Mouse (Mus musculus) small intestine, adult 2 months (tissue): Measurements from ENCODE around the gene Pdcd11. TPM values are rescaled to one million over a fixed set of nuclear protein-coding genes. Genes with fewer than 3 reads are reported as not detected.

Source experiments
- H3K27ac ChIP-seq: fragments of 200-500 bp; 2 replicates; pipeline ENCODE4 v1.5.1; 2012; ENCODE audit warnings: low read depth, low read length, control low read depth, inconsistent platforms; ENCODE audit not compliant: insufficient read depth
- H3K27me3 ChIP-seq: fragments of 200-500 bp; 2 replicates; pipeline ENCODE4 v1.6.1; 2012; ENCODE audit warnings: mild to moderate bottlenecking, moderate library complexity, low read length, inconsistent platforms; ENCODE audit not compliant: control insufficient read depth, insufficient read depth
- H3K36me3 ChIP-seq: fragments of 200-500 bp; 2 replicates; pipeline ENCODE4 v1.6.1; 2012; ENCODE audit warnings: mild to moderate bottlenecking, low read length, control low read depth, inconsistent platforms; ENCODE audit not compliant: control insufficient read depth, insufficient read depth
- H3K4me1 ChIP-seq: fragments of 200-500 bp; 2 replicates; pipeline ENCODE4 v1.6.1; 2012; ENCODE audit warnings: low read length, inconsistent platforms, mixed read lengths; ENCODE audit not compliant: control insufficient read depth, insufficient read depth, insufficient read length
- H3K4me3 ChIP-seq: fragments of 200-500 bp; 2 replicates; pipeline ENCODE4 v1.5.1; 2012; ENCODE audit warnings: low read depth, mild to moderate bottlenecking, control low read depth, inconsistent platforms, low read length, moderate library complexity
- CTCF ChIP-seq: fragments of 200-500 bp; IDR thresholded peaks from 2 replicates; pipeline ENCODE4 v1.5.1; 2012; ENCODE audit warnings: low read depth, mild to moderate bottlenecking, control low read depth, inconsistent platforms, low read length, moderate library complexity, mixed read lengths; ENCODE audit not compliant: insufficient replicate concordance, insufficient read length; ENCODE audit errors: extremely low read depth
- POLR2A ChIP-seq: fragments of 200-500 bp; IDR thresholded peaks from 2 replicates; pipeline ENCODE4 v1.6.1; 2012; ENCODE audit warnings: low read depth, mild to moderate bottlenecking, control low read depth, inconsistent platforms, low read length, moderate library complexity
- WGBS: fragments of 180-500 bp; shearing (Covaris S2); methylation state at CpG from one replicate; pipeline ENCODE4 v1.1.7; 2018; 5-methylcytosine and 5-hydroxymethylcytosine counted together
- polyA plus RNA-seq: library from polyadenylated mRNA; depleted of rRNA; stranded (reverse); fragments of >200 nt; gene quantifications from 2 replicates; pipeline ENCODE4 v1.2.3, GENCODE M21; 2012

Gene Pdcd11
- polyA plus RNA-seq, 1 experiment: 4.3 TPM

- Histone ChIP-seq H3K27ac (no peak overlapping the region), H3K36me3 (peaks cover 70% of the 10 kb centered on the region), H3K4me1 (peaks cover 5% of the 10 kb centered on the region), H3K4me3 (no peak overlapping the region), H3K27me3 (no peaks in the 10 kb centered on the region)
- TF ChIP-seq CTCF (no peak), POLR2A (no peak)
- 90% methylated on average over 10 of the region's 10 CpGs for WGBS
Observed at GRCm38 (mm10) chr19:47128164-47128563, 37.6 kb downstream of the Pdcd11 start.

GRCm38 (mm10) chr19:47128835-47129234, 38.3 kb downstream of the Pdcd11 start:
- H3K27ac ChIP-seq: no peak overlapping the region
- peaks cover 70% of the 10 kb centered on the region for H3K36me3 ChIP-seq
- WGBS: 90% methylated on average over 11 of the region's 11 CpGs
- no peaks in the 10 kb centered on the region for H3K27me3 ChIP-seq
- no peak overlapping the region for H3K4me3 ChIP-seq
- H3K4me1 ChIP-seq: peaks cover 5% of the 10 kb centered on the region
- TF ChIP-seq POLR2A (no peak), CTCF (no peak)

GRCm38 (mm10) chr19:47130551-47131125, 40.1 kb downstream of the Pdcd11 start:
- peaks cover 61% of the 10 kb centered on the region for H3K36me3 ChIP-seq
- TF ChIP-seq POLR2A: no peak
- no peak for TF ChIP-seq CTCF
- 94% methylated on average over 15 of the region's 15 CpGs for WGBS
- H3K27me3 ChIP-seq: no peaks in the 10 kb centered on the region
- H3K27ac ChIP-seq: no peak overlapping the region
- peaks cover 7% of the 10 kb centered on the region for H3K4me1 ChIP-seq
- no peak overlapping the region for H3K4me3 ChIP-seq

- H3K4me1 ChIP-seq: peaks cover 21% of the 10 kb centered on the region
- H3K4me3 ChIP-seq: no peak overlapping the region; the same call in 1 of the 2 replicates
- TF ChIP-seq CTCF (no peak), POLR2A (no peak)
- 74% methylated on average over 7 of the region's 7 CpGs for WGBS
- no peaks in the 10 kb centered on the region for H3K27me3 ChIP-seq
- H3K36me3 ChIP-seq: peaks cover 43% of the 10 kb centered on the region
- H3K27ac ChIP-seq: peak overlapping the region; percentile 27; the same call in 1 of the 2 replicates
Observed at GRCm38 (mm10) chr19:47133161-47133560, 42.6 kb downstream of the Pdcd11 start.

- H3K27me3 ChIP-seq: no peaks in the 10 kb centered on the region
- H3K27ac ChIP-seq: no peak overlapping the region
- 94% methylated on average over 16 of the region's 17 CpGs for WGBS
- no peak overlapping the region for H3K4me3 ChIP-seq
- H3K4me1 ChIP-seq: peaks cover 24% of the 10 kb centered on the region
- TF ChIP-seq POLR2A (no peak), CTCF (no peak)
- H3K36me3 ChIP-seq: peaks cover 19% of the 10 kb centered on the region
Observed at GRCm38 (mm10) chr19:47135568-47135967, 45.0 kb downstream of the Pdcd11 start.

GRCm38 (mm10) chr19:47136170-47136569, 45.6 kb downstream of the Pdcd11 start:
- 80% methylated on average over 5 of the region's 5 CpGs for WGBS
- H3K27me3 ChIP-seq: no peaks in the 10 kb centered on the region
- H3K4me3 ChIP-seq: no peak overlapping the region
- H3K27ac ChIP-seq: no peak overlapping the region
- H3K4me1 ChIP-seq: peaks cover 24% of the 10 kb centered on the region
- TF ChIP-seq POLR2A: no peak
- TF ChIP-seq CTCF: no peak
- peaks cover 14% of the 10 kb centered on the region for H3K36me3 ChIP-seq

- TF ChIP-seq CTCF (no peak), POLR2A (no peak)
- WGBS: 4% methylated on average over 6 of the region's 6 CpGs
Observed at GRCm38 (mm10) chr19:47137051-47137581, 46.5 kb downstream of the Pdcd11 start.

More at GRCm38 (mm10) chr19:47137051-47137581, 46.5 kb downstream of the Pdcd11 start:
- Histone ChIP-seq H3K27me3 (no peaks in the 10 kb centered on the region), H3K4me3 (peak overlapping the region; percentile 84), H3K27ac (peak overlapping the region; percentile 76), H3K36me3 (peaks cover 6% of the 10 kb centered on the region; the same call in 1 of the 2 replicates), H3K4me1 (peaks cover 24% of the 10 kb centered on the region)
